Mouse (Mus musculus) midbrain, embryonic 14.5 days (tissue): ENCODE data around the gene Parvb. TPM values are rescaled to one million over a fixed set of nuclear protein-coding genes. Genes with fewer than 3 reads are reported as not detected.

Experiments
- ATAC-seq: fragments of 200-750 bp; cut with Nextera tagmentation; 2 replicates; pipeline ENCODE4 v1.8.0; 2017; ENCODE audit warnings: moderate number of reproducible peaks, moderate library complexity; ENCODE audit not compliant: low FRiP score, low TSS enrichment
- DNase-seq: peaks from one replicate; pipeline ENCODE4 v3.0.0-alpha.2; 2015
- H3K27ac ChIP-seq: fragments of 300-500 bp; sonication (generic); replicated peaks from 2 replicates; pipeline ENCODE4 v1.5.1; 2014; ENCODE audit warnings: mild to moderate bottlenecking, low read depth, low read length, moderate library complexity
- H3K27me3 ChIP-seq: fragments of 300-500 bp; sonication (generic); 2 replicates; pipeline ENCODE4 v1.6.1; 2014; ENCODE audit warnings: low read length, control low read depth, mixed read lengths; ENCODE audit not compliant: control insufficient read depth, insufficient read depth
- H3K36me3 ChIP-seq: fragments of 300-500 bp; sonication (generic); 2 replicates; pipeline ENCODE4 v1.6.1; 2014; ENCODE audit warnings: low read length, control low read depth; ENCODE audit not compliant: control insufficient read depth, insufficient read depth
- H3K4me1 ChIP-seq: fragments of 300-500 bp; sonication (generic); 2 replicates; pipeline ENCODE4 v1.6.1; 2014; ENCODE audit warnings: mild to moderate bottlenecking, antibody characterized with exemption, low read length, control low read depth; ENCODE audit not compliant: control insufficient read depth, insufficient read depth
- H3K4me2 ChIP-seq: fragments of 300-500 bp; sonication (generic); 2 replicates; pipeline ENCODE4 v1.6.1; 2014; ENCODE audit warnings: mild to moderate bottlenecking, low read length, moderate library complexity
- H3K4me3 ChIP-seq: fragments of 300-500 bp; sonication (generic); replicated peaks from 2 replicates; pipeline ENCODE4 v1.5.1; 2014; ENCODE audit warnings: low read depth, low read length
- H3K9ac ChIP-seq: fragments of 300-500 bp; sonication (generic); replicated peaks from 2 replicates; pipeline ENCODE4 v1.6.1; 2014; ENCODE audit warnings: mild to moderate bottlenecking, low read length, moderate library complexity
- H3K9me3 ChIP-seq: fragments of 300-500 bp; sonication (generic); 2 replicates; pipeline ENCODE4 v1.6.1; 2016; ENCODE audit warnings: low read length, control low read depth, mixed read lengths; ENCODE audit not compliant: control insufficient read depth
- WGBS: fragments of 180-500 bp; shearing (Covaris S2); extraction: QIAGEN DNeasy Blood & Tissue Kit; methylation state at CpG from one replicate; pipeline ENCODE4 v1.1.7; 2014; 5-methylcytosine and 5-hydroxymethylcytosine counted together
- polyA plus RNA-seq: library from polyadenylated mRNA; unstranded; fragments of >200 nt; fragmentation: Nextera tagmentation; extraction: Ambion mirVana; gene quantifications from 2 replicates; pipeline ENCODE4 v1.2.1, GENCODE M21; 2014

The Parvb gene
- polyA plus RNA-seq, 1 experiment from 2014 or later = 4.9 TPM

DNA sequence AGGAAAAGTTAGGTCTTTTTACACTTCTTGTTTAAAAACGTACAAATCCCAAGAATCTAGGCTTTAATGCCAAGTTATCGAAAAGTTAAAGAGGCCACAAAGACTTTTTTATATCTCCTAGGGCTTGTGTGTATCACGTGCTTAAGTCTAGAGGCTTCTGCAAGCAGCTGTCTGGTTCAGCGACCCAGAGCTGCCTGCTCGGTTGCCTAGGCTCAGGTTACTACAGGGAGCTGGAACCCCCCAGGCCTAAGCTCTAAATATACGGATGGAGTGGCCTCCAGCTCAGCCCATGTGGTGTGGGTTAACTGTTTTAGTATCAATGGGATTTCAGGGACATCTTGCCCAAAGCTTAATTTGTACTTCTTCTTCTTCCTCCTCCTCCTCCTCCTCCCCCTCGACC is 9.7 kb downstream of the Parvb start:
- no peak for DNase-seq
- H3K9ac ChIP-seq = no peak overlapping the region
- peaks cover 17% of the 10 kb centered on the region for H3K4me1 ChIP-seq
- no peak for ATAC-seq
- H3K4me2 ChIP-seq = no peak overlapping the region
- 39% methylated on average over 7 of the region's 7 CpGs for WGBS
- no peak overlapping the region for H3K27ac ChIP-seq
- H3K4me3 ChIP-seq = no peak overlapping the region
- H3K36me3 ChIP-seq = no peaks in the 10 kb centered on the region
- H3K9me3 ChIP-seq = no peaks in the 10 kb centered on the region
- no peaks in the 10 kb centered on the region for H3K27me3 ChIP-seq

DNA sequence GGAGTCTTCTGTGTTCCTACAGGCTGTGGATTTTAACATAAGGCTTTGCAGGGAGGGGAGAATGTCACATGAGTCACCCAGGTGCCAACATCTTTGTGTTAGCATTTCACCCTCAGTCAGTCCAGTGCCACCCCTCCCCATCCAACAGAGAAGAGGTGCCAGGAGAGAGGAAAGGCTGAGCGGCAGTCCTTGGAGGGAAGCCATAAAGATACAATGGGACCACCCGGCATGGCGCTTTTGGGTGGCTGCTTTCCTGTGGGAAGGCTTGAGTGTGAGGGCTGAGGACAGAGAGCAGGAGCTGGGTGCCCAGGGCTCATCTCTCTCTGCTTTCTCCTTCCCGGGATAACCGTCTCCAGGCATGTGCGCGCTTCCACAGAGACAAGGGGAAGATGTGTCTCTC is 13.3 kb downstream of the Parvb start:
- Histone ChIP-seq H3K36me3 (no peaks in the 10 kb centered on the region), H3K4me1 (peaks cover 5% of the 10 kb centered on the region; the same call in 1 of the 2 replicates), H3K4me2 (no peak overlapping the region), H3K27ac (peak overlapping the region; percentile 50), H3K27me3 (no peaks in the 10 kb centered on the region), H3K4me3 (no peak overlapping the region), H3K9me3 (no peaks in the 10 kb centered on the region), H3K9ac (no peak overlapping the region)
- ATAC-seq (no peak), DNase-seq (peak; percentile 51)
- 50% methylated on average over 7 of the region's 7 CpGs for WGBS

DNA sequence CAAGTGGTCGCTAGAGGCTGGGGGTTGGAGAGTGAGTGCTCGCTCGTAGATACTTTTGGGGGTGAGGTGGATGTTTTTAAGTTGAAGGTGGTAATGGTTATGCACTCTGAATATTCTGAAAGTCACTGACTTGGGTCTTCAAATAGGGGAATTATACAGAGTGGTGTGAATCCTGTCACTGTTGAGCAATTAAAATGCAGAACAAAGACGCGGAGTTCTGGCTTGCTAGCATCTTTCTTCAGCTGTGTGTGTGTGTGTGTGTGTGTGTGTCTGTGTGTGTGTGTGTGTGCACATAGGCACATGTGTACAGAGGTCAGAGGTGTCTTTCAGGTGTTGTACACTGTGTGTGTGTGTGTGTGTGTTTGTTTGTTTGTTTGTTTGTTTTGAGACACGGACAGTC is 14.4 kb downstream of the Parvb start:
- H3K27me3 ChIP-seq = no peaks in the 10 kb centered on the region
- H3K4me2 ChIP-seq = no peak overlapping the region
- no peak overlapping the region for H3K27ac ChIP-seq
- WGBS = 88% methylated on average over 6 of the region's 6 CpGs
- ATAC-seq (no peak), DNase-seq (no peak)
- H3K9me3 ChIP-seq = no peaks in the 10 kb centered on the region
- H3K4me3 ChIP-seq = no peak overlapping the region
- peaks cover 6% of the 10 kb centered on the region for H3K4me1 ChIP-seq
- H3K36me3 ChIP-seq = no peaks in the 10 kb centered on the region
- H3K9ac ChIP-seq = no peak overlapping the region

DNA sequence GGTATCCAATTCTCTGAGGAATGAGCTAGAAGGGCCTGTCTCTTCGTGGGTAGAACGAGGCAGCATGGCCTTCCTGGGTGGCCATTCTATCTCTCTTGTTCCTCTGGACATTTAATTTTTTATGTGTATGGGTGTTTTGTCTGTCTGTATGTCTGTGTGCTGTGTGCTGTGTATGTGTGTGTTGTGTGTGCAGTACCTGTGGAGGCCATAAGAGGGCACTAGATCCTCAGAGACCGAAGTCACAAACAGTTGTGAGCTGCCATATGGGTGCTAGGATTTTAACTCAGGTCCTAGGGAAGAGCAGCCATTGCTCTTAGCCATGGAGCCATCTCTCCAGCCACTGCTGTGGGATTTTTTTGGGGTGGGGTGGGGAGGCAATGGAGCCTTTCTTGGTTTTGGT is 15.5 kb downstream of the Parvb start:
- Histone ChIP-seq H3K4me1 (peaks cover 8% of the 10 kb centered on the region), H3K4me3 (no peak overlapping the region), H3K36me3 (no peaks in the 10 kb centered on the region), H3K27ac (no peak overlapping the region), H3K9ac (no peak overlapping the region), H3K4me2 (no peak overlapping the region), H3K27me3 (no peaks in the 10 kb centered on the region), H3K9me3 (no peaks in the 10 kb centered on the region)
- WGBS = 71% methylated on average over 3 of the region's 3 CpGs
- ATAC-seq = no peak
- no peak for DNase-seq

DNA sequence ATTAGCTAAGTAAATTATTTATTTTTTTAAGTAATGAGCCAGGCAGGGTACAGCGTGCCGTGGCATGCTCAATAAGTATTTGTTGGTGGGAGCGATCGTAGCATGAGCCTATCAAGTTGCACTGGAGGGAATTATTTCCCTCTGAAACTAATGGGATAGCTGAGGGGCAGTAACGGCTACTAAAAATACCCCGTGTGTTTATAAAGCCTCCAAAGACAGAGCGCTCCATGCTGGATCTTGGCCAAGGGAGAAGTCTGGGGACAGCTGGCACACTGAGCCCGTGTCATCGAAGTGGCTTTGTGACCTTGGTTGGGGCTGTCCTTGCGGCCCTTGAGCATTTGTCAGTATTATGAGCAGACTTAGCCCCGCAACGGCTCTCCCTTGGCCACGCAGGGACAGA is 19.4 kb downstream of the Parvb start:
- Histone ChIP-seq H3K4me2 (no peak overlapping the region), H3K27ac (no peak overlapping the region), H3K9ac (no peak overlapping the region), H3K4me1 (peaks cover 8% of the 10 kb centered on the region), H3K9me3 (no peaks in the 10 kb centered on the region), H3K4me3 (no peak overlapping the region), H3K27me3 (no peaks in the 10 kb centered on the region; the same call in 1 of the 2 replicates), H3K36me3 (no peaks in the 10 kb centered on the region)
- WGBS = 39% methylated on average over 13 of the region's 13 CpGs
- ATAC-seq (no peak), DNase-seq (peak; percentile 68)

DNA sequence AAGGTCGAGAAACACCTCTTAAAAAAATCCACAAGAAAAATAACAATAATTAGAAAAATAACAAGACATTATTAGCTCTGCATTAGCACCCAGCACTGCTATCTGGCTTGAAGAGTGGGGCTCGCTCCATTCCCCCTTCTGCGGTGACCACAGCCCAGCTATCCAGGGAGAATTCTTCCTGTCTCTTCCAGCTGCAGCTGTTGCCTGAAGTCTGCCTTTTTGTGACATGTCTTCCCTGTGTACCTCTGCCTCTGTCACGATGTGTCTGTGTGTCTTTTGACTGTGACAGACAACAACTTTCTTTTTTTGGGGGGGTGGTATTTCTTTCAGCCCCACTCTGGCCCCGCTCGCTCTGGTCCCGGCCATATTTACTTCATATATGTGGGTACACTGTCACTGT is 20.8 kb downstream of the Parvb start:
- H3K9me3 ChIP-seq = no peaks in the 10 kb centered on the region
- H3K4me1 ChIP-seq = peaks cover 17% of the 10 kb centered on the region
- H3K27ac ChIP-seq = no peak overlapping the region
- no peak overlapping the region for H3K4me2 ChIP-seq
- WGBS = 92% methylated on average over 7 of the region's 7 CpGs
- no peaks in the 10 kb centered on the region for H3K36me3 ChIP-seq
- DNase-seq (no peak), ATAC-seq (no peak)
- H3K27me3 ChIP-seq = no peaks in the 10 kb centered on the region; the same call in 1 of the 2 replicates
- no peak overlapping the region for H3K4me3 ChIP-seq
- no peak overlapping the region for H3K9ac ChIP-seq

DNA sequence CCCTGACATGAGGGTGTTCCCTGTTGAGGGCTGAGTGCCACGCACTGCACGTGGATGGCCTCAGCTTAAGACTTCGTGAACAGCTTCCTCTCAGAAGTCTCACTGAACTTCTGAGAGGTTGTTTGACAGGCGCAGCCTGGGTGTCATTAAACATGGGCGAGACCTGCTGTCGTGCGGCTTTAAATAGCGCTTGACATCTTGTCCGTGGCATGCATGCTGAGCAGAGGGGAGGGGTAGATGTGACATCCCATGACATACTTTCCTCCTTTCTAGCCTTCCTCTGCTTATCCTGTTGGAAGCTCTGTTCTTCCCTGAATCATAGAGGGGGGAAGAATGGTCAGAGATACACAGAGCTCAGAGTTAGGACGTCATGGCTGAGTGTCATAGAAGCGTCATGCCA is 21.9 kb downstream of the Parvb start:
- Histone ChIP-seq H3K36me3 (no peaks in the 10 kb centered on the region), H3K4me3 (no peak overlapping the region), H3K9me3 (no peaks in the 10 kb centered on the region), H3K4me2 (no peak overlapping the region), H3K27me3 (peaks cover under 1% of the 10 kb centered on the region; the same call in 1 of the 2 replicates), H3K27ac (0 out of 2 replicates have a peak overlapping the region, but pooled peaks have one; percentile 10), H3K4me1 (peaks cover 23% of the 10 kb centered on the region), H3K9ac (no peak overlapping the region)
- DNase-seq (peak; percentile 51), ATAC-seq (no peak)
- WGBS = 38% methylated on average over 11 of the region's 11 CpGs

DNA sequence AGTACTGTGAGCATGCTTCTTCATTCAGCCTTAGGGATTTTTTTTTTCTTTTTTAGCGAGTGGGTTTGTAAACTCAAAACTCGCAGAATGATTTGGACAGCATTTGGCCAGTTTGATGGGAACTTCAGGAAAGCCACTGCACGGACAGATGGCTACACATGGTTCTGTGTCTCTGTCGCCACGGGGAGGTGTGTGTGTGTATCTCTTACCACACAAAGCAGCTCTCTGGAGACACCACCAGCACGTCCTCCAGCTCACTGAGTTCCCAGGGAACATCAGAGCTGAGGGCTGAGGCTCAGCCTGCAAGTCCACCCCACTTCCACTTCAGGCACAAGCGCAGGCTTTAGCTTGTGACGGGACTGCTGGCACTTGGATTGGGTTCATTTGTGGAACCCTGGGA is 22.5 kb downstream of the Parvb start:
- no peak overlapping the region for H3K4me2 ChIP-seq
- peaks cover 30% of the 10 kb centered on the region for H3K4me1 ChIP-seq
- H3K9ac ChIP-seq = no peak overlapping the region
- WGBS = 65% methylated on average over 8 of the region's 8 CpGs
- no peaks in the 10 kb centered on the region for H3K9me3 ChIP-seq
- H3K27ac ChIP-seq = 0 out of 2 replicates have a peak overlapping the region, but pooled peaks have one; percentile 10
- H3K4me3 ChIP-seq = no peak overlapping the region
- peaks cover 2% of the 10 kb centered on the region; the same call in 1 of the 2 replicates for H3K27me3 ChIP-seq
- H3K36me3 ChIP-seq = no peaks in the 10 kb centered on the region
- ATAC-seq (no peak), DNase-seq (no peak)

DNA sequence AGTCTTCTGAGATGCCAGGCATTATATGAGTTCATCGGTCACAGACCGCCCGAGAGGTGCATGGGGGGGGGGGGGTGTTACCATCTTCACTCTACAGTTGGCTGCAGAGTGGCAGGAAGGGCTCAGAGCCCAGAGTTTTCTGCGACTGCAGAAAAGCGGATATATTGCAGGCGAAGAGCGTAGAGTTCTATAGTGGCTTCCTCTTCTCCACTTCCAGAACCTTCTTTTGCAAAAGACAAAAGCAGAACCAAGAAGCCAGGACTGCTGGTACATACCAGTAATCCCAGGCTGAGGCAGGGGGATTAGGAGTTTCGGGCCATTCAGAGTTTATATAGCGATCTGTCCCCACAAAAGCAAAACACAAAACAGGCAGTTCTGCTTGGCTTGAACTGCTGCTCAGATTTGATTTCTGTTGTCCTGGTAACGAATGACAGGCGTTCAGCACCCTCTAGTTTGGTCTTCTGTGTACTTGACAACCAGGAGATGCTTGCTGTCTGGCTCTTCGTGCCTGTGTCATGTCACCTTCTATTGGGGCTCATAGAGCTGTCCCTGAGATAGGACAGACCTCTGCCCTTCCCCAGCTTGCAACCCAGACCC is 24.5 kb downstream of the Parvb start:
- Histone ChIP-seq H3K4me3 (no peak overlapping the region), H3K4me2 (no peak overlapping the region), H3K36me3 (no peaks in the 10 kb centered on the region), H3K4me1 (peaks cover 43% of the 10 kb centered on the region), H3K9ac (no peak overlapping the region), H3K9me3 (no peaks in the 10 kb centered on the region), H3K27me3 (peaks cover 2% of the 10 kb centered on the region; the same call in 1 of the 2 replicates), H3K27ac (no peak overlapping the region)
- 35% methylated on average over 12 of the region's 12 CpGs for WGBS
- DNase-seq (no peak), ATAC-seq (no peak)
